Mouse (Mus musculus) ovary, adult 2 months (tissue): Measurements from ENCODE around the gene Mief1. TPM values are rescaled to one million over a fixed set of nuclear protein-coding genes. Genes with fewer than 3 reads are reported as not detected.

ENCODE experiments used
- polyA plus RNA-seq: library from polyadenylated mRNA; depleted of rRNA; stranded (reverse); fragments of >200 nt; gene quantifications from 2 replicates; pipeline ENCODE4 v1.2.3, GENCODE M21; 2012; rRNA removed

The Mief1 gene
- polyA plus RNA-seq = 19.7 and 23.1 TPM in 2 replicates

GRCm38 (mm10) chr15:80233733-80234509, at the start of gene Mief1:
Gene Mief1 (plus strand): TSS chr15:80234018.

GRCm38 (mm10) chr15:80235535-80235934, 1.7 kb downstream of the Mief1 start, which contains the start of gene AC140267.1:
Gene AC140267.1 (plus strand): TSS chr15:80235835.

GRCm38 (mm10) chr15:80254847-80255645, 21.2 kb downstream of the Mief1 start, which contains the start of gene Atf4:
Gene Atf4 (plus strand): TSS chr15:80255184.

GRCm38 (mm10) chr15:80263610-80264575, 30.1 kb downstream of the Mief1 start, which contains the start of gene Rps19bp1:
Gene Rps19bp1 (minus strand): TSS chr15:80264315.

GRCm38 (mm10) chr15:80286851-80287415, 53.1 kb downstream of the Mief1 start, which contains the start of gene Cacna1i:
Gene Cacna1i (plus strand): TSS chr15:80287238.

Other genes with a start within 250 kb of the Mief1 start
- gene Pdgfb, start 219.0 kb upstream of the Mief1 start, polyA plus RNA-seq = 36.5 and 38.8 TPM in 2 replicates
- 52.7 and 64.8 TPM in 2 replicates for gene Syngr1, start 142.7 kb upstream of the Mief1 start, polyA plus RNA-seq
- gene Rpl3, start 142.2 kb upstream of the Mief1 start, polyA plus RNA-seq = 697 and 996 TPM in 2 replicates
- gene Tab1, start 100.9 kb upstream of the Mief1 start, polyA plus RNA-seq = 36.8 and 39.3 TPM in 2 replicates
- gene Mgat3, start 60.3 kb upstream of the Mief1 start, polyA plus RNA-seq = 17.4 and 20.3 TPM in 2 replicates
- not detected in 2 replicates for gene AC140267.1, start 1.8 kb downstream of the Mief1 start, polyA plus RNA-seq
- 159 and 245 TPM in 2 replicates for gene Atf4, start 21.2 kb downstream of the Mief1 start, polyA plus RNA-seq
- 26.9 and 30.9 TPM in 2 replicates for gene Rps19bp1, start 30.3 kb downstream of the Mief1 start, polyA plus RNA-seq
- gene Cacna1i, start 53.2 kb downstream of the Mief1 start, polyA plus RNA-seq = 0.25 and 0.41 TPM in 2 replicates